ENCODE assay signal across 12 mouse cellular contexts in the genomic region with DNA sequence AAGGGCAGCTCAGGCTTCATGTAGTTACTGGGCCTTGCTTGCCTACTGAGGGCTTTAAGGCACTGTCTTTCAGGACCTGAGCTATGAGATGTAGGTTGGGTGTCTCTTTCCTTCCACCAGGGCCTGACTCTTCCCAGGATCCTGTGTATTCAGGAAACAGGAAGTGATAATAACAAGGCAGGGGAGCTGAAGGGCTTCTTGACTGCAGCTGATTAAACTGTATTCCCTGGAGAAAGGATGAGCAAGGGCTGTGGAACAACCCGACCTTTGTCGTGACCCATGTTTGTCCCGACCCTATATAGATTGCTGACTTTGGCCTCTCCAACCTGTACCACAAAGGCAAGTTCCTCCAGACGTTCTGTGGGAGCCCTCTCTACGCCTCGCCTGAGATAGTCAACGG. TPM values are rescaled to one million over a fixed set of nuclear protein-coding genes. Genes with fewer than 3 reads are reported as not detected.
"Had no signal": no experiment of that assay in that cellular context is flagged by ENCODE, and none has a peak within 500 bp of the region (broad histone marks: within the 10 kb centered on the region; RNA-seq: fewer than 3 reads in every experiment).

No protein-coding gene starts in this region.

- DNase-seq: kidney, postnatal 14 days; liver; lung, adult 2 months; lung, postnatal 36 days; right cerebral cortex, postnatal 14 days; thymus, postnatal 36 days had no signal

- H3K4me2 ChIP-seq: kidney, embryonic 15.5 days; limb, embryonic 12.5 days had no signal

- H3K36me3 ChIP-seq: limb, embryonic 12.5 days had no signal

- H3K4me3 ChIP-seq: kidney, embryonic 15.5 days; left cerebral cortex, adult 2 months; limb, embryonic 12.5 days had no signal

- H3K27ac ChIP-seq: kidney, embryonic 15.5 days; left cerebral cortex, adult 2 months; limb, embryonic 12.5 days; liver, embryonic 14.5 days had no signal

- H3K9me3 ChIP-seq: kidney, embryonic 15.5 days; limb, embryonic 12.5 days had no signal

- ATAC-seq: lung, postnatal 0 days had no signal

- H3K9ac ChIP-seq: kidney, embryonic 15.5 days; limb, embryonic 12.5 days; liver, embryonic 14.5 days had no signal

RNA-seq across cellular contexts. Expression of a gene that starts 31.2 kb away (rescaled TPM):
- total RNA-seq: megakaryocyte progenitor cell, adult 5-6 weeks had no signal
